Mouse (Mus musculus): ENCODE measurements at regions not wholly inside any gene's neighbourhood (a gene's known extent, or its start where the extent isn't known, plus 50 kb on each side); places are given as distances from the start of the nearest gene placed in this dataset.

DNA sequence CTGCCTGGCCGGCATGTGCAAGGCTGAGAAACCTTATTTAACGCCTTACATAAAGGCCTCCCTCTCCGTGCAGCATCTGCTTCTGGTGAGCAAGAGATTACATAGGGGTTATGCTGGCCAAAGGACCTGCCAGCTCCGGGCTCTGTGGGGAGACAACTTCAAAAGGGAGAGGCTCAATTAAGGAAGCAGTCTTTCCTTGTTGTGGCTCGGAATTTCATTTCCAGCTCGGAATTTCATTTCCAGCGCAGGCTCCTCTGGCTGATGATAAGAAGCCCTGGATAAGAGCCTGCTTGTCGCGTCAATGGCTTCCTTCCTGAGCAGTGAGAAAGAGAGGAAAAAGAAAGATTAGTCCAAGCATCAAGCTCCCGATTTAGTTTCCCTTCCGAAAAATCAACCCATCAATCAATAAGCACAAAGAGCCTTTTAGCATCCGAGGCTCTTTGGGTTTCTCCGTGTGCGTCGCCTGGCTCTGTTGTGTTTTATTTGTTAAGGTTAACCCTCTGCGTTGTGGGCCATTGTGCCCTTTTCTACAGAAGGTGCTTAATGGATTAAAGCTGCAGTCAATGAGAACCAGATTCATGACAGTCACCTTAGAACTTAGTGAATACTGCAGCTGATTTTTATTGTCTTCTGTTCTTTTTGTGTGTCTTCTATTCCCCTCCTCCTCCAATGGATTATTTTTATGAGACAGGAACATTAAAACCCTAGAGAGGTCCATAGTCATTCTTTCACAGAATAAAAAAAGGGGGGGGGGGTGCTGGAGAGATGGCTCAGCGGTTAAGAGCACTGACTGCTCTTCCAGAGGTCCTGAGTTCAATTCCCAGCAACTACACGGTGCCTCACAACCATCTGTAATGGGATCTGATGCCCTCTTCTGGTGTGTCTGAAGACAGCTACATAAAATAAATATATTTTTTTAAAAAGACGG is 218.3 kb downstream of the Myo1b start:
- no peak overlapping the region for H3K27ac ChIP-seq (ENCODE audit: insufficient read depth, low read length)
- no peaks in the 10 kb centered on the region for H3K27me3 ChIP-seq (ENCODE audit: control insufficient read depth, insufficient read depth, low read length, poor library complexity, severe bottlenecking)
- no peak overlapping the region for H3K9ac ChIP-seq (ENCODE audit: low read depth, poor library complexity, severe bottlenecking)
- no peaks in the 10 kb centered on the region for H3K4me1 ChIP-seq (ENCODE audit: control insufficient read depth, insufficient read depth, low read length)
- no peaks in the 10 kb centered on the region for H3K9me3 ChIP-seq (replicated peaks; ENCODE audit: control insufficient read depth, insufficient read depth, low read length, poor library complexity, severe bottlenecking)
- TF ChIP-seq POLR2A (IDR thresholded peaks at IDR 0.05; ENCODE audit: insufficient read depth, low read length) (no peak), CTCF (IDR thresholded peaks at IDR 0.05; ENCODE audit: low read depth, low read length) (no peak), EP300 (IDR thresholded peaks at IDR 0.05; ENCODE audit: insufficient read depth, low read depth, low read length) (no peak)
- H3K36me3 ChIP-seq (ENCODE audit: control insufficient read depth, insufficient read depth, low read length, poor library complexity, severe bottlenecking) = no peaks in the 10 kb centered on the region
- H3K4me3 ChIP-seq (ENCODE audit: low read depth, low read length) = no peak overlapping the region

DNA sequence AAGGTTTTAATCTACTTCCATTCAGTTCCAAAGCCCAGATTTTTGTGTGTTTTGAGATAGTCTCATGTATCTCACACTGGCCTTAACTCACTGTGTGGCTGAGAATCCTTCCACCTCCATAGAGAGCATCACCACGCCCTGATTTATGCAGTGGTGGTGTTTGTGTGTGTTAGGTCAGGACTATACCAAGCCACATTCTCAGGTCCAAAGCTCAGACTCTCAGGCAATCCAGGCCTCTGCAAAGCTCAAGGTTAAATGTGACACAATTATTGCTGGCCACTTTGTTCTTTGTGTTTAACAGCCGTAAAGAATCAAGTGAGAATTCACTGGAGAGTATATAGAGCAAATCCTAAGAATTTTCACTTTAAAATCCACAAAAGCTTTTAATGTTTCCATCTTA is 218.2 kb upstream of the Nabp1 start:
- no peaks in the 10 kb centered on the region for H3K36me3 ChIP-seq (ENCODE audit: control insufficient read depth, insufficient read depth, low read length, poor library complexity, severe bottlenecking)
- TF ChIP-seq CTCF (IDR thresholded peaks at IDR 0.05; ENCODE audit: low read depth, low read length) (no peak), POLR2A (IDR thresholded peaks at IDR 0.05; ENCODE audit: insufficient read depth, low read length) (no peak), EP300 (IDR thresholded peaks at IDR 0.05; ENCODE audit: insufficient read depth, low read depth, low read length) (no peak)
- H3K4me3 ChIP-seq (ENCODE audit: low read depth, low read length) = no peak overlapping the region
- no peaks in the 10 kb centered on the region for H3K9me3 ChIP-seq (replicated peaks; ENCODE audit: control insufficient read depth, insufficient read depth, low read length, poor library complexity, severe bottlenecking)
- no peak overlapping the region for H3K27ac ChIP-seq (ENCODE audit: insufficient read depth, low read length)
- H3K9ac ChIP-seq (ENCODE audit: low read depth, poor library complexity, severe bottlenecking) = no peak overlapping the region
- no peaks in the 10 kb centered on the region for H3K4me1 ChIP-seq (ENCODE audit: control insufficient read depth, insufficient read depth, low read length)
- no peaks in the 10 kb centered on the region for H3K27me3 ChIP-seq (ENCODE audit: control insufficient read depth, insufficient read depth, low read length, poor library complexity, severe bottlenecking)

DNA sequence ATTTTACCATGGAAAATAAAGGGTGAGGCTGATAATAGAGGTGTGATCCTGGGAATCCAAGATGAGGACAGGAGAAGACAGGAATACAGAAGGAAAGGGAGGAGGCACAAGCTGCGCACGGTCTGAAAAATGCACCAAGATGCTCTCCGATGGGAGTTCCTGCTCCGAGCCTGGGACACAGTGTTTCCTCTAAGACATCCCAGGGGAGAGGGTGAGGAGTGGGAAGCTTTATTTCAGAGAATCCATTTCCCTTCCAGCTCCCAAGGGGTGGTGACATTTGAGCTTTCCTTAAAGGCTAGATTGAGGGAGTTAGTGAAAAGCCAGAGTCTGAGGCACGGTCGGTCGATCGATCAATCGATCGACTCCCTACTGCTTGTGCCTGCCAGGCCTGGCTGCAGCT is 212.7 kb upstream of the Nabp1 start:
- no peaks in the 10 kb centered on the region for H3K27me3 ChIP-seq (ENCODE audit: control insufficient read depth, insufficient read depth, low read length, poor library complexity, severe bottlenecking)
- H3K9me3 ChIP-seq (replicated peaks; ENCODE audit: control insufficient read depth, insufficient read depth, low read length, poor library complexity, severe bottlenecking) = no peaks in the 10 kb centered on the region
- H3K4me1 ChIP-seq (ENCODE audit: control insufficient read depth, insufficient read depth, low read length) = no peaks in the 10 kb centered on the region
- no peak overlapping the region for H3K4me3 ChIP-seq (ENCODE audit: low read depth, low read length)
- H3K9ac ChIP-seq (ENCODE audit: low read depth, poor library complexity, severe bottlenecking) = no peak overlapping the region
- no peak for TF ChIP-seq POLR2A (IDR thresholded peaks at IDR 0.05; ENCODE audit: insufficient read depth, low read length)
- TF ChIP-seq EP300 (IDR thresholded peaks at IDR 0.05; ENCODE audit: insufficient read depth, low read depth, low read length) = no peak
- TF ChIP-seq CTCF (IDR thresholded peaks at IDR 0.05; ENCODE audit: low read depth, low read length) = no peak
- no peaks in the 10 kb centered on the region for H3K36me3 ChIP-seq (ENCODE audit: control insufficient read depth, insufficient read depth, low read length, poor library complexity, severe bottlenecking)
- no peak overlapping the region for H3K27ac ChIP-seq (ENCODE audit: insufficient read depth, low read length)

DNA sequence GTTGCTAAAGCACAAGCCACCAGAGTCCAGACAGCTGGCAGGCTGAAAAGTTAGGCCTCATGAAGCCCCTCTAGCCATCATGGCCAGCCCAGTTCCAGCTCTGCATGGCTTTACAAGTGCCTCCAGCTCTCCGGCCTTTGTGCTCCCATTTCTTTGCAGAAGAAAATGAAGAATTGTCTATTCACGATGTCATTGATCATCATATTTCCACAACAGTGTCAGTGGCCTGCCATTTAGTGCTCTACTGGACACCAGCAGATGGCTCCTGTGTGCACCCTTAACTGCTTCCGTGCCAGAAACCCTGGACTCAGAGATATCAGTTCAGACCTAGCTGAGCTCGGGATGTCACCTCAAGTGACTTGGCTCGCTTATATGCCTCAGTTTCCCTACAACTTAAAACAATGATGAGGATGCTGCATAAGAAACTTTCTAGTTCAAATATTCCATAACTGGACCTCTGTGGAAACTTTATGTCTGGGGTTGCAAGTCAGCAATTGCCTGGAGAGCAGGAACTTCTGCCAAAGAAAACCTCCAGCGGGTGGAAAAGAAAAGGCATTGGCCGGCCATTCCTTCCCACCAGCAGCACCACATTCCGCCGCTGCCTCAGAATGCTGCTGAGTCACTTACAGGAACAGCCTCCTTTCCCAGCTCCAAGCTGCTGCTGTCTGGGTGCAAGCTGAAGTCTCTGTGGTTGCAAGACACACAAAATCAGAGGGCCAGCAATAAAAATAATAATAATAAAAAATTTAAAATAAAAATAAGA is 211.4 kb upstream of the Nabp1 start:
- H3K9ac ChIP-seq (ENCODE audit: low read depth, poor library complexity, severe bottlenecking) = no peak overlapping the region
- no peaks in the 10 kb centered on the region for H3K4me1 ChIP-seq (ENCODE audit: control insufficient read depth, insufficient read depth, low read length)
- no peak overlapping the region for H3K4me3 ChIP-seq (ENCODE audit: low read depth, low read length)
- no peaks in the 10 kb centered on the region for H3K27me3 ChIP-seq (ENCODE audit: control insufficient read depth, insufficient read depth, low read length, poor library complexity, severe bottlenecking)
- H3K36me3 ChIP-seq (ENCODE audit: control insufficient read depth, insufficient read depth, low read length, poor library complexity, severe bottlenecking) = no peaks in the 10 kb centered on the region
- H3K9me3 ChIP-seq (replicated peaks; ENCODE audit: control insufficient read depth, insufficient read depth, low read length, poor library complexity, severe bottlenecking) = no peaks in the 10 kb centered on the region
- H3K27ac ChIP-seq (ENCODE audit: insufficient read depth, low read length) = no peak overlapping the region
- TF ChIP-seq EP300 (IDR thresholded peaks at IDR 0.05; ENCODE audit: insufficient read depth, low read depth, low read length) (no peak), CTCF (IDR thresholded peaks at IDR 0.05; ENCODE audit: low read depth, low read length) (no peak), POLR2A (IDR thresholded peaks at IDR 0.05; ENCODE audit: insufficient read depth, low read length) (no peak)

DNA sequence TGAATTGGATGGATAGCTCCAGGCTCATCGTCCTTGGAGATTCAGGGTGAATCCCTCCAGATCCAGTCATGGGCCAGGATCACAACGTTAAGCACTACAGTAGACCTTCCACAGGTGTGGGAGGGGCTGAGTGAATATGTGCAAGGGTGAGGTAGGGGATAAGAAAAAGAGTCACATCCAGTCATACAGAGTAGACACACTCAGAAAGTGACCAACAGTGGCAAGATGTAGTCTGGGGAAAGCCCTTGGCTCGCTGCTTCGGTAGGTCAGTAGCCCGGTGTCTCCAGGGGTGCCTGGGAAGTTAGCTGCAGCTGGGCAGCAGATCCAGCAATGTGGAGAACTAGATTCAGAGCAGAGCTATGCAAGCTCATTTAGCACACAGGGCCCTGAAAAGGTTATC is 210.7 kb upstream of the Nabp1 start:
- H3K4me1 ChIP-seq (ENCODE audit: control insufficient read depth, insufficient read depth, low read length) = no peaks in the 10 kb centered on the region
- no peak overlapping the region for H3K9ac ChIP-seq (ENCODE audit: low read depth, poor library complexity, severe bottlenecking)
- no peaks in the 10 kb centered on the region for H3K27me3 ChIP-seq (ENCODE audit: control insufficient read depth, insufficient read depth, low read length, poor library complexity, severe bottlenecking)
- H3K27ac ChIP-seq (ENCODE audit: insufficient read depth, low read length) = no peak overlapping the region
- no peak overlapping the region for H3K4me3 ChIP-seq (ENCODE audit: low read depth, low read length)
- no peaks in the 10 kb centered on the region for H3K9me3 ChIP-seq (replicated peaks; ENCODE audit: control insufficient read depth, insufficient read depth, low read length, poor library complexity, severe bottlenecking)
- H3K36me3 ChIP-seq (ENCODE audit: control insufficient read depth, insufficient read depth, low read length, poor library complexity, severe bottlenecking) = no peaks in the 10 kb centered on the region
- TF ChIP-seq POLR2A (IDR thresholded peaks at IDR 0.05; ENCODE audit: insufficient read depth, low read length) (no peak), EP300 (IDR thresholded peaks at IDR 0.05; ENCODE audit: insufficient read depth, low read depth, low read length) (no peak), CTCF (IDR thresholded peaks at IDR 0.05; ENCODE audit: low read depth, low read length) (no peak)

DNA sequence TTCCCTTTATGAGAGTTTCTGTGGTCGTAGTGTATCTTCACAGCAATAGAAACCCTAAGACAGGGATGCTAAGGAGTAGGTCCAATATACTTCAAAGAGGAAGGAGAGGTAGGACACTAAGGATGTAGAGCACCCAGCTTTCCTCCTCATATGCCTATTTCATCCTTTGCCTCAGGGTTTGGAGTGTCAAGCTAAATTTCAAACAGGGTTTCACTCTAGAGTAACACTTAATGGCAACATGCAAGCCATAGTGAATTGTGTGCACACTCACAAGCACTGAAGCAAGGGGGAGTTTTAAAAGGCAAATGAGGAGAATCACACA is 210.0 kb upstream of the Nabp1 start:
- H3K27me3 ChIP-seq (ENCODE audit: control insufficient read depth, insufficient read depth, low read length, poor library complexity, severe bottlenecking) = no peaks in the 10 kb centered on the region
- H3K9me3 ChIP-seq (replicated peaks; ENCODE audit: control insufficient read depth, insufficient read depth, low read length, poor library complexity, severe bottlenecking) = peaks cover 6% of the 10 kb centered on the region
- no peak for TF ChIP-seq POLR2A (IDR thresholded peaks at IDR 0.05; ENCODE audit: insufficient read depth, low read length)
- no peak for TF ChIP-seq EP300 (IDR thresholded peaks at IDR 0.05; ENCODE audit: insufficient read depth, low read depth, low read length)
- TF ChIP-seq CTCF (IDR thresholded peaks at IDR 0.05; ENCODE audit: low read depth, low read length) = no peak

More for the DNA sequence above, 210.0 kb upstream of the Nabp1 start:
- Histone ChIP-seq H3K9ac (ENCODE audit: low read depth, poor library complexity, severe bottlenecking) (no peak overlapping the region), H3K36me3 (ENCODE audit: control insufficient read depth, insufficient read depth, low read length, poor library complexity, severe bottlenecking) (no peaks in the 10 kb centered on the region), H3K4me1 (ENCODE audit: control insufficient read depth, insufficient read depth, low read length) (no peaks in the 10 kb centered on the region), H3K27ac (ENCODE audit: insufficient read depth, low read length) (no peak overlapping the region), H3K4me3 (ENCODE audit: low read depth, low read length) (no peak overlapping the region)

Measured in ES-Bruce4 (cell line).